Mouse (Mus musculus) intestine, postnatal 0 days (tissue): ENCODE results near the gene Igfn1. TPM values are rescaled to one million over a fixed set of nuclear protein-coding genes. Genes with fewer than 3 reads are reported as not detected.

Experiments
- ATAC-seq: fragments of 200-750 bp; cut with Nextera tagmentation; 2 replicates; pipeline ENCODE4 v1.8.0; 2017; ENCODE audit warnings: mild to moderate bottlenecking, moderate TSS enrichment, moderate library complexity
- H3K27ac ChIP-seq: fragments of 300-500 bp; sonication (generic); 2 replicates; pipeline ENCODE4 v1.5.1; 2014; ENCODE audit warnings: mild to moderate bottlenecking, low read depth, low read length, moderate library complexity
- H3K27me3 ChIP-seq: fragments of 300-500 bp; sonication (generic); replicated peaks from 2 replicates; pipeline ENCODE4 v1.6.1; 2014; ENCODE audit warnings: low read length, mixed read lengths; ENCODE audit not compliant: control insufficient read depth, insufficient read depth
- H3K36me3 ChIP-seq: fragments of 300-500 bp; sonication (generic); 2 replicates; pipeline ENCODE4 v1.6.1; 2014; ENCODE audit warnings: mild to moderate bottlenecking, moderate library complexity; ENCODE audit not compliant: control insufficient read depth, insufficient read depth
- H3K4me1 ChIP-seq: fragments of 300-500 bp; sonication (generic); replicated peaks from 2 replicates; pipeline ENCODE4 v1.6.1; 2014; ENCODE audit warnings: antibody characterized with exemption, low read length, mixed read lengths; ENCODE audit not compliant: control insufficient read depth, insufficient read depth
- H3K4me2 ChIP-seq: fragments of 300-500 bp; sonication (generic); replicated peaks from 2 replicates; pipeline ENCODE4 v1.6.1; 2014; ENCODE audit warnings: low read depth, mild to moderate bottlenecking, moderate library complexity
- H3K4me3 ChIP-seq: fragments of 300-500 bp; sonication (generic); 2 replicates; pipeline ENCODE4 v1.5.1; 2014; ENCODE audit warnings: low read depth, low read length
- H3K9ac ChIP-seq: fragments of 300-500 bp; sonication (generic); 2 replicates; pipeline ENCODE4 v1.6.1; 2014; ENCODE audit warnings: mild to moderate bottlenecking, low read depth, low read length
- H3K9me3 ChIP-seq: fragments of 300-500 bp; sonication (generic); 2 replicates; pipeline ENCODE4 v1.6.1; 2016; ENCODE audit warnings: mixed run types; ENCODE audit not compliant: control insufficient read depth
- CTCF ChIP-seq: sonication (generic); IDR thresholded peaks from 2 replicates; pipeline ENCODE4 v1.5.1; 2016; ENCODE audit warnings: low read depth, mild to moderate bottlenecking, control low read depth, antibody characterized with exemption, moderate library complexity
- WGBS: fragments of 180-500 bp; shearing (Covaris S2); extraction: QIAGEN DNeasy Blood & Tissue Kit; methylation state at CpG from one replicate; pipeline ENCODE4 v1.1.7; 2014; 5-methylcytosine and 5-hydroxymethylcytosine counted together
- polyA plus RNA-seq: library from polyadenylated mRNA; unstranded; fragments of >200 nt; fragmentation: Nextera tagmentation; extraction: Ambion mirVana; gene quantifications from 2 replicates; pipeline ENCODE4 v1.2.1, GENCODE M21; 2015

The Igfn1 gene
- polyA plus RNA-seq, 1 experiment from 2014 or later, result 0.09 TPM

DNA sequence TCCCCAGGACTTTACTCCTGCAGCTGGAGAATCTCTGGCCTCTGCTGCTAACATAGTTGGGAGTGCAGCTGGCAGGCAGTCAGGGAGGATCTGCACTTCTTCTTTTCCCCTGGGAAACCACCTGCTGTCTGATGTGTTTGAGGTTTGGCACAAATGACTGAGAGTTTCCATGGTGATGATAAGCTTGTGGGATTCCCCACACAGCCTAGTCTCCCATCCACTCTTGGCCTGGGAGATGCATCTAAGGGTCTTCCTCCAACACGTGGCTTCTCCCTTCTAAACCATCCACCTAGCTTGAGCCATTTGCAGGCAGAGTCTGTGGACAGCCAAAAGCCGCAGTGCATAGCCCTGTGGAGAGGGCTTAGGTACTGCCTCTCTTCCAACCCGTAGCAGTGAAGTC is 76.3 kb downstream of the Igfn1 start:
- WGBS, result 61% methylated on average over 3 of the region's 3 CpGs
- H3K27ac ChIP-seq, result no peak overlapping the region
- no peaks in the 10 kb centered on the region for H3K36me3 ChIP-seq
- no peak overlapping the region for H3K4me2 ChIP-seq
- H3K4me3 ChIP-seq, result no peak overlapping the region
- no peak overlapping the region for H3K9ac ChIP-seq
- no peaks in the 10 kb centered on the region; the same call in 1 of the 2 replicates for H3K27me3 ChIP-seq
- ATAC-seq, result no peak
- TF ChIP-seq CTCF, result no peak
- H3K4me1 ChIP-seq, result no peaks in the 10 kb centered on the region
- H3K9me3 ChIP-seq, result no peaks in the 10 kb centered on the region

DNA sequence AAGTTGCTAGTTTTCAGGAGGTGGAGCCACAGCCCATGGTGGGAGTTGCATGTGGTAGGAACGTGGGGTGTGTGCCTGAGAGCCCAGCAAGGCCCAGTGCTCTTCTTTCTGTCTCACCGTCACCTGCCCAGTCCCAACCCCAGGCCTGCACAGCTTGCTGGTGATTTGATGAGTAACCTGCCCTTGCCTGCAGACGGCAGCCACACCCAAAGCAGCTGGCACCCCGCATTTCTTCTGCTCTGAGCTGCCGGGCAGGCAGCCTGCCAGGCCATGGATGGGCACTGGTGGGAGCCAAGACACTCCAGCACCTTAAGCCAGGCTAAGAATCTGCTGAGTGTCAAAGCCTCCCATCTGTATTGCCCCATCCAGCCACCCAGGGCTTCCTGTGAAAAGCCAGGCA is 80.3 kb downstream of the Igfn1 start:
- Histone ChIP-seq H3K36me3 (no peaks in the 10 kb centered on the region), H3K27me3 (peaks cover 7% of the 10 kb centered on the region; the same call in 1 of the 2 replicates), H3K27ac (no peak overlapping the region), H3K4me3 (no peak overlapping the region), H3K9ac (no peak overlapping the region), H3K4me1 (no peaks in the 10 kb centered on the region), H3K4me2 (no peak overlapping the region), H3K9me3 (no peaks in the 10 kb centered on the region)
- WGBS, result 47% methylated on average over 5 of the region's 5 CpGs
- no peak for ATAC-seq
- TF ChIP-seq CTCF, result no peak

DNA sequence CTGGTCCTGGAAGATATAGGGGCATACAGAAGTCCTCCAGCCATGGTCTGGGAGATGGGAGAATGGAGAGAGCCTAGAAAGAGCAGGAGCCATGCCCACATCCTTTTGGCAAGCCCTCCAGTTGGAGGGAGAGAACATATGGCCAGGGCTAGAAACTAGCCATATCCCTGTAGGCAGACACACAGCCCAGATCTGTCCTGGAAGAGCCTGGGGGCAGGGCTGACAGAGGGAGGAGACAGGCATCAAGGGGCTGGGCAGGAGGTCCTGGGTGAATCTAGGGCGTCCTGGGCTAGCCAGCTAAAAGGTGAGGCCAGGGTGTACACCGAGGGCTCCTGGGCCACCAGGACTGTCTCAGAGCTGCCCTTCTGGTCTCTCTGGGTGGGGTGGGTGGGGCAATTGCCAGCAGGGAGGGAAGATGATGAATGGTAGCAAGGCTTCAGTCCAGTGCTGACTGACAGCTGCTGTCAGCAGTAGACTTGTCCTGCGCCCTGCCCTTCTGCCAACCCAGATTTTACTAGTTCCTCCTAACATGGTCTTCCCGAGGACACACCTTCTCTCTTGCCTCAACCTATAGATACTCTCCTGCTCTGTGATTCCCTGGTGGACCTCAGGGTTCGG is 81.7 kb downstream of the Igfn1 start:
- Histone ChIP-seq H3K4me2 (no peak overlapping the region), H3K27me3 (peaks cover 18% of the 10 kb centered on the region), H3K36me3 (no peaks in the 10 kb centered on the region), H3K9me3 (no peaks in the 10 kb centered on the region), H3K4me3 (no peak overlapping the region), H3K9ac (no peak overlapping the region), H3K4me1 (no peaks in the 10 kb centered on the region), H3K27ac (no peak overlapping the region)
- no peak for ATAC-seq
- no peak for TF ChIP-seq CTCF
- WGBS, result 62% methylated on average over 5 of the region's 5 CpGs

DNA sequence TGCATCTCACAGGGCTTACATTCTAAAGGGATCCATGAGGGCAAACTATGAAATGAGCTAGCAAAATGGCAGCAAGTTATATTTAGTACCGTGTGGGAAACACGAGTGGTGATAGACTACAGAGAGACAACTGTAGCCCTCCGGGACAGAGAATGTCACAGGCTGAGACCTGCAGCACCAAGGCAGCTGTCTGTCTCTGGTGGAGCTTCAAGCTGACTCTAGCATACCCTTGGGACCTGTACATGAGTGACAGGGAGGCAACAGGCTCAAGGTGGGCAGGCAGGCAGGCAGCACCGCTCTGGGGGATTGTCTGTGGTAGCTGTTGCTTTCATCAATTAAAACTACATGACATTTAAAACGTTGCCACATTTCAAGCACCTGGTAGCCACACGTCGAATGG is 82.9 kb downstream of the Igfn1 start:
- H3K4me3 ChIP-seq, result no peak overlapping the region
- no peak for TF ChIP-seq CTCF
- ATAC-seq, result no peak
- H3K4me1 ChIP-seq, result no peaks in the 10 kb centered on the region
- H3K27ac ChIP-seq, result no peak overlapping the region
- no peak overlapping the region for H3K4me2 ChIP-seq
- no peaks in the 10 kb centered on the region for H3K36me3 ChIP-seq
- no peak overlapping the region for H3K9ac ChIP-seq
- WGBS, result 69% methylated on average over 7 of the region's 7 CpGs
- H3K27me3 ChIP-seq, result peaks cover 30% of the 10 kb centered on the region
- H3K9me3 ChIP-seq, result no peaks in the 10 kb centered on the region

DNA sequence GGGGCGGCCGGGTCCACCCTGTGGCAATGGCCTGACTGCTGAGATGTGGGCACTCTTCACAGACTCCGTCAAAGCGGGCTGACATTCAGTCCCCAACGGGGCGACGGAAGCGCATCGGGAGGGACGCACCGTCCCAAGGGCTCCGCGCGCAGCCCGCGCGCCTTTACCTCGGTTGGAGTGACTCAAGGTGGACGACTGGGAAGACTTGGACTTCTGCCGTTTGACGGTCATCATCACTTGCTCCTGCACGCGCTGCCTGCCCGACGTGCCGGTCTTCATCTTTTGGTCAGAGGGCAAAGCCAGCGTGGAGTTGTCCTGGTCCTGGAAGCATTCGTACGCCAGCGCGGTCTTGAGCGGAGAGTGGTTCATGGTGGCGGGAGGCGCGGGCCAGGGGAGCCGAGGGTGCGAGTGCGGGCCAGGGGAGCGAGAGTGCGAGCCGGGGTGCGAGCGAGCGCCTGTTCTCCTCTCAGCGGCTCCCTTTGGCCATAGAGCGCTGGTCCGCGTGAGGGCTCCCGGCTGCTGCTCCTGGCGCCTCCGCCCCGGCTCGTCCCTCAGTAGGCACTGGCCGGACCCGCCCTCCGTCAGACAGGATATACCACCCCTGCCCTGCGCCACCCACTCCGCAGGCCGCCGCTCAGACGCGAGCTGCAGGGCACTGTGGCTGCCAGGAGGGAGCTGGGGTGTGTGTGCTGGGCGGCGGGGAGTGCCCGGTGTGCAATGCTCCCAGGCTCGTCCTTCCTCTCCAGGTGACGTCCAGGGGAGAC is 87.3 kb downstream of the Igfn1 start, which contains the start of gene Pkp1:
Gene Pkp1 (minus strand): TSS at position 564 of the 764 bp plus-strand sequence.
- Histone ChIP-seq H3K27me3 (peaks cover 60% of the 10 kb centered on the region), H3K27ac (no peak within 1 kb of the TSS), H3K36me3 (no peaks in the 10 kb centered on the region), H3K4me3 (peak within 1 kb of the TSS; percentile 26), H3K9ac (no peak within 1 kb of the TSS), H3K4me1 (no peaks in the 10 kb centered on the region), H3K4me2 (peak within 1 kb of the TSS; percentile 43), H3K9me3 (no peaks in the 10 kb centered on the region)
- no peak for ATAC-seq
- no peak for TF ChIP-seq CTCF
- WGBS, result 1% methylated on average over 57 of the region's 67 CpGs

DNA sequence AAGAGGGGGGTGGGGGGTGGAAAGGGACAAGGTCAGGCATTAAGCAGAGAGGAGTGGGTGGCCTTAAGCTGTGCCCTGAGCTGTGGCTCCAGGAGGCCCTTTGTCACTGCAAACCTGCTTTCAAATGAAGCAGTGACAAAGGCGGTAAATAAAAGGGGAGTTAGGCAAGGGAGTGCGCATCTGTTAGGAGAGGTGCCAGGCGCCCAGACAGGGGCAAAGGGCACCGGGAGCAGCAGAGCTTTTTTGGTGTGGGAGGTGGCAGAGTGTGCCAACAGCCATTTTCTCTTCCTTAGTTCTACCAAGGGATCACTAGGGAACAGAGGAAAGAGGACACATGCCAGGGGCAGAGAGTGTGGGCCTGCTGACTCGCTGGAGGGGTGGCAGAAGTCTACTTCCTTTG is 88.9 kb downstream of the Igfn1 start:
- Histone ChIP-seq H3K36me3 (no peaks in the 10 kb centered on the region), H3K4me2 (no peak overlapping the region), H3K4me3 (no peak overlapping the region), H3K4me1 (no peaks in the 10 kb centered on the region), H3K9me3 (no peaks in the 10 kb centered on the region), H3K9ac (no peak overlapping the region), H3K27ac (no peak overlapping the region), H3K27me3 (peaks cover 54% of the 10 kb centered on the region)
- ATAC-seq, result no peak
- TF ChIP-seq CTCF, result no peak
- 29% methylated on average over 5 of the region's 5 CpGs for WGBS
